Mouse (Mus musculus) MEL-GATA-1-ER (cell line): ENCODE measurements around the gene Cdk2ap2.

Experiments
- DNase-seq: peaks from one replicate; pipeline ENCODE4 v3.0.0-alpha.2; 2012; ENCODE audit warnings: low read depth; ENCODE audit errors: extremely low read depth

Gene Cdk2ap2

GRCm38 (mm10) chr19:4093772-4094171 is 3.2 kb upstream of the Cdk2ap2 start:
- DNase-seq = no peak

GRCm38 (mm10) chr19:4094348-4094747 is 2.6 kb upstream of the Cdk2ap2 start:
- DNase-seq = no peak

GRCm38 (mm10) chr19:4094774-4095303 is 2.1 kb upstream of the Cdk2ap2 start:
- DNase-seq = no peak

GRCm38 (mm10) chr19:4095802-4096201 is 1.2 kb upstream of the Cdk2ap2 start:
- DNase-seq = no peak

- DNase-seq = peak; percentile 75
Measured at GRCm38 (mm10) chr19:4097441-4097825, 451 bp downstream of the Cdk2ap2 start.

- no peak for DNase-seq
Measured at GRCm38 (mm10) chr19:4098426-4098825, 1.4 kb downstream of the Cdk2ap2 start.

- DNase-seq = peak; percentile 84
Measured at GRCm38 (mm10) chr19:4099056-4099455, 2.1 kb downstream of the Cdk2ap2 start.

- DNase-seq = no peak
Measured at GRCm38 (mm10) chr19:4099837-4100717, 3.1 kb downstream of the Cdk2ap2 start, which contains the start of gene Pitpnm1. Pitpnm1 (plus strand) TSS chr19:4099998.

- no peak for DNase-seq
Measured at GRCm38 (mm10) chr19:4100718-4101261, 3.8 kb downstream of the Cdk2ap2 start.

GRCm38 (mm10) chr19:4101466-4101865 is 4.5 kb downstream of the Cdk2ap2 start:
- no peak for DNase-seq

GRCm38 (mm10) chr19:4102049-4102448 is 5.1 kb downstream of the Cdk2ap2 start:
- no peak for DNase-seq

GRCm38 (mm10) chr19:4102626-4103025 is 5.6 kb downstream of the Cdk2ap2 start:
- no peak for DNase-seq

- DNase-seq = no peak
Measured at GRCm38 (mm10) chr19:4103294-4103693, 6.3 kb downstream of the Cdk2ap2 start.

- no peak for DNase-seq
Measured at GRCm38 (mm10) chr19:4103792-4104191, 6.8 kb downstream of the Cdk2ap2 start.

- DNase-seq = no peak
Measured at GRCm38 (mm10) chr19:4104675-4105194, 7.8 kb downstream of the Cdk2ap2 start.

- DNase-seq = no peak
Measured at GRCm38 (mm10) chr19:4106654-4107053, 9.7 kb downstream of the Cdk2ap2 start.

GRCm38 (mm10) chr19:4108535-4108934 is 11.6 kb downstream of the Cdk2ap2 start:
- DNase-seq = no peak

GRCm38 (mm10) chr19:4112063-4112960 is 15.3 kb downstream of the Cdk2ap2 start:
- DNase-seq = no peak

GRCm38 (mm10) chr19:4113186-4113805 is 16.3 kb downstream of the Cdk2ap2 start:
- DNase-seq = peak; percentile 92

GRCm38 (mm10) chr19:4113806-4114230 is 16.8 kb downstream of the Cdk2ap2 start:
- DNase-seq = no peak

GRCm38 (mm10) chr19:4114551-4114950 is 17.6 kb downstream of the Cdk2ap2 start:
- no peak for DNase-seq
